Mouse (Mus musculus) ES-Bruce4 (cell line): ENCODE results near the gene Cuta.
A peak's percentile ranks its signal among the peaks of the same experiment; 100 is the strongest.

Source experiments
- CTCF ChIP-seq: IDR thresholded peaks from one replicate; pipeline ENCODE4 v1.8.1; 2011; ENCODE audit warnings: low read depth, low read length
- POLR2A ChIP-seq: IDR thresholded peaks from one replicate; pipeline ENCODE4 v1.8.1; 2011; ENCODE audit warnings: low read length; ENCODE audit not compliant: insufficient read depth

- peak; percentile 97 for TF ChIP-seq CTCF
- TF ChIP-seq POLR2A: no peak
Measured at GRCm38 (mm10) chr17:26886047-26886749, 53.2 kb downstream of the Cuta start.
